Mouse (Mus musculus) hindbrain, postnatal 0 days (tissue): ENCODE data around the gene Rnf144b. TPM values are rescaled to one million over a fixed set of nuclear protein-coding genes. Genes with fewer than 3 reads are reported as not detected.

Experiments
- ATAC-seq: fragments of 200-750 bp; cut with Nextera tagmentation; 2 replicates; pipeline ENCODE4 v1.8.0; 2017; ENCODE audit warnings: mild to moderate bottlenecking, moderate TSS enrichment, moderate library complexity
- DNase-seq: peaks from one replicate; pipeline ENCODE4 v3.0.0-alpha.2; 2015; ENCODE audit warnings: low spot score
- H3K27ac ChIP-seq: fragments of 300-500 bp; sonication (generic); 2 replicates; pipeline ENCODE4 v1.5.1; 2014; ENCODE audit warnings: mild to moderate bottlenecking
- H3K27me3 ChIP-seq: fragments of 300-500 bp; sonication (generic); 2 replicates; pipeline ENCODE4 v1.6.1; 2014; ENCODE audit warnings: low read length, mixed read lengths; ENCODE audit not compliant: insufficient read depth
- H3K36me3 ChIP-seq: fragments of 300-500 bp; sonication (generic); 2 replicates; pipeline ENCODE4 v1.6.1; 2014; ENCODE audit warnings: low read length, mixed read lengths; ENCODE audit not compliant: insufficient read depth
- H3K4me1 ChIP-seq: fragments of 300-500 bp; sonication (generic); 2 replicates; pipeline ENCODE4 v1.6.1; 2014; ENCODE audit warnings: antibody characterized with exemption, low read length, mixed read lengths; ENCODE audit not compliant: insufficient read depth
- H3K4me2 ChIP-seq: fragments of 300-500 bp; sonication (generic); 2 replicates; pipeline ENCODE4 v1.6.1; 2014; ENCODE audit warnings: low read depth, mild to moderate bottlenecking, low read length, moderate library complexity, mixed read lengths
- H3K4me3 ChIP-seq: fragments of 300-500 bp; sonication (generic); 2 replicates; pipeline ENCODE4 v1.5.1; 2014; ENCODE audit warnings: low read length
- H3K9ac ChIP-seq: fragments of 300-500 bp; sonication (generic); replicated peaks from 2 replicates; pipeline ENCODE4 v1.6.1; 2014; ENCODE audit warnings: mild to moderate bottlenecking, low read length, moderate library complexity, mixed read lengths
- H3K9me3 ChIP-seq: fragments of 300-500 bp; sonication (generic); 2 replicates; pipeline ENCODE4 v1.6.1; 2016; ENCODE audit warnings: low read length, mixed read lengths
- CTCF ChIP-seq: IDR thresholded peaks from 2 replicates; pipeline ENCODE4 v1.5.1; 2016; ENCODE audit warnings: antibody characterized with exemption, control low read depth, low read depth
- WGBS: fragments of 180-500 bp; shearing (Covaris S2); extraction: QIAGEN DNeasy Blood & Tissue Kit; methylation state at CpG from one replicate; pipeline ENCODE4 v1.1.7; 2014; 5-methylcytosine and 5-hydroxymethylcytosine counted together
- polyA plus RNA-seq: library from polyadenylated mRNA; unstranded; fragments of >200 nt; fragmentation: Nextera tagmentation; extraction: Ambion mirVana; gene quantifications from 2 replicates; pipeline ENCODE4 v1.2.1, GENCODE M21; 2015
- total RNA-seq: library from RNA; depleted of rRNA; stranded (reverse); fragments of >200 nt; gene quantifications from 2 replicates; pipeline ENCODE4 v1.2.3, GENCODE M21; 2014

Rnf144b gene
- total and polyA plus RNA-seq, 2 experiments from 2014 or later = 1.7 to 2.7 TPM

DNA sequence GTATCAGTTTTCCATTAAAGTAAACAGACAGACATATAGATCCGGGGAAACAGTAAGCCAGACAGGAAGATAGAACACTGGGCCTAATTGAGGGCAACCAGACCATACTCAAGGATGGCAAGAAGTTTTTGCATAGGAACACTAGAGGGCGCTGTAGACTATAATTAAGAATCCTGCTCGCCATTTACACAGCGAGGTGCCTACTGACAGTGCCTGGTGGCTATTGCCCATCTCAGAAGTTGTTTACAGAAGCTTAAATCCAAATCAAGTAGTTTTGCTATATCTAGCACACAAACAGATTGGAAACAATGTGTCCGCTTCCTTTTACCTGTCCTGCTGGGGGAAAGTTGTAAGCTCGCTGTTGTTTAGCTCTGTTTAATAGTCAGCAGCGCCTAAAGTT lies 29.9 kb downstream of the Rnf144b start:
- H3K36me3 ChIP-seq = no peaks in the 10 kb centered on the region
- peak; percentile 85 for TF ChIP-seq CTCF
- H3K4me3 ChIP-seq = no peak overlapping the region
- H3K9me3 ChIP-seq = no peaks in the 10 kb centered on the region
- 32% methylated on average over 7 of the region's 7 CpGs for WGBS
- H3K9ac ChIP-seq = no peak overlapping the region
- H3K4me1 ChIP-seq = no peaks in the 10 kb centered on the region
- no peak overlapping the region for H3K27ac ChIP-seq
- peak; percentile 83 for ATAC-seq
- H3K4me2 ChIP-seq = no peak overlapping the region
- DNase-seq = peak; percentile 93
- H3K27me3 ChIP-seq = no peaks in the 10 kb centered on the region

- no peak overlapping the region for H3K27ac ChIP-seq
- no peak overlapping the region for H3K4me2 ChIP-seq
- ATAC-seq = no peak
- H3K4me3 ChIP-seq = no peak overlapping the region
- no peaks in the 10 kb centered on the region for H3K27me3 ChIP-seq
- DNase-seq = no peak
- TF ChIP-seq CTCF = no peak
- no peaks in the 10 kb centered on the region for H3K4me1 ChIP-seq
- 71% methylated on average over 5 of the region's 5 CpGs for WGBS
- H3K9me3 ChIP-seq = no peaks in the 10 kb centered on the region
- no peaks in the 10 kb centered on the region for H3K36me3 ChIP-seq
- H3K9ac ChIP-seq = no peak overlapping the region
These were observed 30.8 kb downstream of the Rnf144b start for GRCm38 (mm10) chr13:47153206-47153605.

DNA sequence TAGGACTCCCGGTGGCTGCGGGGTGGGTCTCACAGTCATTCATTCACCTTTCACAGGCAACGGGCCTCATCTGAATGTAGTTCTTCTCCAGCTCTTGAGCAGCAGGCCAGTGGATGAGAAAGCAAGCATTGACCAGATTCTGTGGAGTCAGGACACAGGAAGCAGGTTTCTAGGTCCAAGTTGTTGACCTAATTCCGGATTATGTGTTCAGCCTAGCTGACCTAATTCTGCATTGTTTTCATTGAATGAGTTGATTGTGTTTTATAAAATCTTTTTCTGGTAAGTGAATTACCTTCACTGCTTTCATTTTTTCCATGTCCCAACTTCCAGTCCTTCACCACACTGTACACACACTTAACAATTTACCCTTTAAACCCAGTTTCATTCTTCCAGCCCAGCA lies 32.4 kb downstream of the Rnf144b start:
- no peak for TF ChIP-seq CTCF
- no peaks in the 10 kb centered on the region for H3K9me3 ChIP-seq
- H3K36me3 ChIP-seq = no peaks in the 10 kb centered on the region
- DNase-seq (no peak), ATAC-seq (no peak)
- no peaks in the 10 kb centered on the region for H3K27me3 ChIP-seq
- no peak overlapping the region for H3K9ac ChIP-seq
- H3K4me2 ChIP-seq = no peak overlapping the region
- no peak overlapping the region for H3K27ac ChIP-seq
- H3K4me1 ChIP-seq = no peaks in the 10 kb centered on the region
- no peak overlapping the region for H3K4me3 ChIP-seq
- WGBS = 72% methylated on average over 4 of the region's 4 CpGs

DNA sequence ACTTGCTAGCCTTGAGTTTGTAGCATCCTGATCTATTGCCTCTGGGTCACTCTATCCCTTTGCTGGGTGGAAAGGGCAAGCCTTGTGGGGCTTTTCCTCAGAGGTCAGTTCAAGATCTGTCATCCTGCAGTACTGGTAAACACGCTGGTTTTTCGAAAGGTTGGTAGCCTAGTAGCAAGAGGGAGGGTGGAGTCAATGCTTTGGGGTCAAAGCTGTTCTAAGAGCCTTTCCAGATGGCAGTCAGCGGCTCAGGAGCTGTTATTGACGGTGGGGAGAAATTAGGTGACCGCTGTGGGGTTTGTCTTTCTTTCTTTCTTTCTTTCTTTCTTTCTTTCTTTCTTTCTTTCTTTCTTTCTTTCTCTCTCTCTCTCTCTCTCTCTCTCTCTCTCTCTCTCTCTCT lies 34.4 kb downstream of the Rnf144b start:
- DNase-seq (no peak), ATAC-seq (no peak)
- TF ChIP-seq CTCF = no peak
- WGBS = 64% methylated on average over 5 of the region's 5 CpGs
- no peaks in the 10 kb centered on the region for H3K36me3 ChIP-seq
- H3K9ac ChIP-seq = no peak overlapping the region
- H3K4me3 ChIP-seq = no peak overlapping the region
- H3K27me3 ChIP-seq = no peaks in the 10 kb centered on the region
- H3K9me3 ChIP-seq = no peaks in the 10 kb centered on the region
- no peaks in the 10 kb centered on the region for H3K4me1 ChIP-seq
- H3K27ac ChIP-seq = no peak overlapping the region
- no peak overlapping the region for H3K4me2 ChIP-seq

GRCm38 (mm10) chr13:47162001-47162400 lies 39.5 kb downstream of the Rnf144b start:
- no peaks in the 10 kb centered on the region for H3K36me3 ChIP-seq
- no peak for DNase-seq
- ATAC-seq = no peak
- H3K4me1 ChIP-seq = no peaks in the 10 kb centered on the region
- no peaks in the 10 kb centered on the region for H3K27me3 ChIP-seq
- no peak for TF ChIP-seq CTCF
- no peak overlapping the region for H3K4me3 ChIP-seq
- 88% methylated on average over 5 of the region's 5 CpGs for WGBS
- H3K9ac ChIP-seq = no peak overlapping the region
- H3K4me2 ChIP-seq = no peak overlapping the region
- H3K9me3 ChIP-seq = no peaks in the 10 kb centered on the region
- no peak overlapping the region for H3K27ac ChIP-seq

GRCm38 (mm10) chr13:47164732-47165131 lies 42.3 kb downstream of the Rnf144b start:
- Histone ChIP-seq H3K4me2 (no peak overlapping the region), H3K27me3 (no peaks in the 10 kb centered on the region), H3K4me3 (no peak overlapping the region), H3K27ac (no peak overlapping the region), H3K9ac (no peak overlapping the region), H3K36me3 (no peaks in the 10 kb centered on the region), H3K4me1 (no peaks in the 10 kb centered on the region), H3K9me3 (no peaks in the 10 kb centered on the region)
- DNase-seq (no peak), ATAC-seq (no peak)
- 84% methylated on average over 5 of the region's 5 CpGs for WGBS
- no peak for TF ChIP-seq CTCF

DNA sequence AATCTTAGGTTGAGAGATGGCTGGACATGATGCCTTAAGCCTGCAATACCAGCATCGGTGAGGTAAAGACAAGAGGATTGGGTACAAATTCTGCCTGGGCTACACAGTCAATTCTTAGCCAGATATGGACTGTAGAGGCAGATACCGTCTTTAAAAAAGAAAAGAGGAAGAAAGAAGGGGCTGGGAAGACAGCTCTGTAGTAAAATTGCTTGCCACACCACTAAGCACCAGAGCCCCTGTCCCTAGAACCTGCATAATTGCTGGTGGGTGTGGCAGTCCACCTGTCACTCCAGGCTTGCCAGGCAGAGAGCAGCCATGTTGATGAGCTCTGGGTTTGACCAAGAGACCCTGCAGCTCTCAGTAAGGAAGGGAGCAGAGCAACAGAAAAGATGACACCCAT lies 42.8 kb downstream of the Rnf144b start:
- TF ChIP-seq CTCF = no peak
- WGBS = 85% methylated on average over 2 of the region's 2 CpGs
- Histone ChIP-seq H3K4me1 (no peaks in the 10 kb centered on the region), H3K36me3 (no peaks in the 10 kb centered on the region), H3K27me3 (no peaks in the 10 kb centered on the region), H3K9ac (no peak overlapping the region), H3K27ac (no peak overlapping the region), H3K9me3 (no peaks in the 10 kb centered on the region), H3K4me3 (no peak overlapping the region), H3K4me2 (no peak overlapping the region)
- DNase-seq (no peak), ATAC-seq (no peak)
